In the genomic region with DNA sequence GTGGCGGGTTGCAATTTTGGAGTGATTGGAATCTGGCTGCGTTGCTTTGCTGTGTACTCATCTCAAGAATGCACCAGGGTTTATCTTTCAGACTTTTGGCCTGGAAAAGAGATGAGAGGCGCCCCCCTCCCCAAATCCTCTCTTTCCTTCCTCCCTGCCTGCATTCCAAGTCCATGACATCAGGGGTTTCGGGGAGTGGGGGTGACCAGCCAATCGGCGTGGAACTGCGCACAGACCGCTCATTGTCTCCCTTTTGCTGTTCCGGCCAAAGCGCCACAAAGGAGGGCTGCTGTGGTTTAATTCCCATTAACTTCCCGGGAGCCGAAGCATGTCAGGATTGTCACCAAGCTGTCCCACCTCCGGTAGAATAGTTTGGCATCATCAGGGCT, we compare ENCODE assay signal across 8 mouse cellular contexts. TPM values are rescaled to one million over a fixed set of nuclear protein-coding genes. Genes with fewer than 3 reads are reported as not detected.
DNase-seq lines count a peak whose midpoint lies in the region; ATAC-seq lines count a peak whose summit lies in the region.

No protein-coding gene starts in this region.

- ATAC-seq in hindbrain, embryonic 16.5 days: peak; percentile 71
- ATAC-seq in monocyte, adult 5-6 weeks (replicated peaks; ENCODE audit: insufficient number of reproducible peaks, low FRiP score, low TSS enrichment, poor library complexity, severe bottlenecking): no peak

- H3K4me2 ChIP-seq in hindbrain, embryonic 16.5 days (ENCODE audit: low read length): peak overlapping the region; percentile 92

- H3K27me3 ChIP-seq in hindbrain, embryonic 16.5 days (replicated peaks; ENCODE audit: control insufficient read depth, insufficient read depth, low read length): no peaks in the 10 kb centered on the region

- H3K9me3 ChIP-seq in hindbrain, embryonic 16.5 days (ENCODE audit: control insufficient read depth, low read length): no peaks in the 10 kb centered on the region

- DNase-seq in adipocyte (ENCODE audit: low spot score): peak; percentile 62
- DNase-seq in cerebellum, postnatal 36 days: peak; percentile 29 to 32
- peak; percentile 55 for DNase-seq in gastrocnemius, adult 18-20 months (ENCODE audit: low spot score)
- peak; percentile 34 to 47 for DNase-seq in left cerebral cortex, adult 18-20 months (ENCODE audit: low spot score in 2 of 2)
- DNase-seq in lung, postnatal 25 days (ENCODE audit: low spot score): peak; percentile 69
- peak; percentile 80 to 81 for DNase-seq in right cerebral cortex, postnatal 10 days (ENCODE audit: low spot score in 2 of 2)

- H3K36me3 ChIP-seq in hindbrain, embryonic 16.5 days (ENCODE audit: control insufficient read depth, insufficient read depth, low read length): no peaks in the 10 kb centered on the region

- peak overlapping the region; percentile 68 for H3K9ac ChIP-seq in hindbrain, embryonic 16.5 days (ENCODE audit: low read depth, low read length)

- peak overlapping the region; percentile 88 for H3K27ac ChIP-seq in hindbrain, embryonic 16.5 days (ENCODE audit: low read depth, low read length)

- peak overlapping the region; percentile 54 for H3K4me3 ChIP-seq in hindbrain, embryonic 16.5 days (ENCODE audit: low read length)

- peaks cover 30% of the 10 kb centered on the region for H3K4me1 ChIP-seq in hindbrain, embryonic 16.5 days (ENCODE audit: control insufficient read depth, insufficient read depth, low read depth, low read length)

- WGBS in hindbrain, embryonic 16.5 days: under 1% methylated on average over 13 of the region's 13 CpGs

RNA-seq across cellular contexts. Expression of gene Cnn3, which starts 1.2 kb away (rescaled TPM):
- total RNA-seq in gastrocnemius, adult 18-20 months (2021): 10 to 100 TPM; 15.2 to 21.6 TPM
- 395 and 417 TPM in 2 replicates for polyA plus RNA-seq in hindbrain, embryonic 16.5 days (2015; fragmentation: Nextera tagmentation; extraction: Ambion mirVana)
- total RNA-seq in left cerebral cortex, adult 18-20 months (2021): 10 to 100 TPM; 59.8 to 68.9 TPM
- 5.2 to 37.7 TPM (median 7.7 TPM) in 3 replicates for total RNA-seq in monocyte, adult 5-6 weeks (2017)

Comparison
In these comparisons a context has a peak if more than half of its experiments do, and no peak if none do; other contexts are left out.
1. DNase-seq: peak in every context shown above with its lines; median percentile 80 in right cerebral cortex, postnatal 10 days; 69 in lung, postnatal 25 days; 62 in adipocyte; 55 in gastrocnemius, adult 18-20 months; 40 in left cerebral cortex, adult 18-20 months; 30 in cerebellum, postnatal 36 days.